24 mouse cellular contexts compared by ENCODE assay signal in genomic region chr15:42369603-42370002, GRCm38 (mm10).
DNase-seq lines count a peak whose midpoint lies in the region; ATAC-seq and TF ChIP-seq lines count a peak whose summit lies in the region.
"Had no signal": no experiment of that assay in that cellular context is flagged by ENCODE, and none has a peak within 500 bp of the region (broad histone marks: within the 10 kb centered on the region; RNA-seq: fewer than 3 reads in every experiment).

No protein-coding gene starts in this region.

- peaks cover 7% of the 10 kb centered on the region for H3K4me1 ChIP-seq in embryonic fibroblast, embryonic 13.5 days (ENCODE audit: control insufficient read depth, insufficient read depth, low read length)
- H3K4me1 ChIP-seq in intestine, embryonic 15.5 days (replicated peaks): no peaks in the 10 kb centered on the region
- H3K4me1 ChIP-seq: forebrain, embryonic 12.5 days had no signal

- no peak for ATAC-seq in intestine, embryonic 15.5 days
- ATAC-seq in monocyte, adult 5-6 weeks (replicated peaks; ENCODE audit: insufficient number of reproducible peaks, low FRiP score, low TSS enrichment, poor library complexity, severe bottlenecking): no peak
- ATAC-seq: activated CD4-positive, CD25-positive, alpha-beta regulatory T cell, adult 4 months; forebrain, embryonic 14.5 days; forebrain, embryonic 16.5 days; Patski had no signal

- TF ChIP-seq CTCF in C2C12 (IDR thresholded peaks at IDR 0.05; ENCODE audit: control insufficient read depth, insufficient read depth, insufficient read length): no peak
- no peak for TF ChIP-seq CTCF in embryonic fibroblast, embryonic 13.5 days (IDR thresholded peaks at IDR 0.05; ENCODE audit: borderline replicate concordance, insufficient read depth, low read length)

- H3K9me3 ChIP-seq in intestine, embryonic 15.5 days: no peaks in the 10 kb centered on the region
- H3K9me3 ChIP-seq: embryonic facial prominence, embryonic 10.5 days; embryonic facial prominence, embryonic 12.5 days; forebrain, embryonic 10.5 days; forebrain, embryonic 12.5 days had no signal

- H3K27ac ChIP-seq in embryonic fibroblast, embryonic 13.5 days (ENCODE audit: insufficient read depth, low read length): peak overlapping the region; percentile 81
- H3K27ac ChIP-seq in intestine, embryonic 15.5 days: no peak overlapping the region
- H3K27ac ChIP-seq: embryonic facial prominence, embryonic 10.5 days; embryonic facial prominence, embryonic 12.5 days; forebrain, embryonic 10.5 days; forebrain, embryonic 12.5 days had no signal

- H3K4me3 ChIP-seq in C2C12 (ENCODE audit: insufficient read depth, poor library complexity, severe bottlenecking): no peak overlapping the region
- no peak overlapping the region for H3K4me3 ChIP-seq in embryonic fibroblast, embryonic 13.5 days (ENCODE audit: insufficient read depth, low read length)
- no peak overlapping the region for H3K4me3 ChIP-seq in intestine, embryonic 15.5 days (replicated peaks)
- H3K4me3 ChIP-seq: embryonic facial prominence, embryonic 10.5 days; embryonic facial prominence, embryonic 12.5 days; erythroblast, embryonic 14.5 days; forebrain, embryonic 10.5 days; forebrain, embryonic 12.5 days had no signal

- no peaks in the 10 kb centered on the region for H3K79me3 ChIP-seq in C2C12 (ENCODE audit: low read depth)

- H3K27me3 ChIP-seq in C2C12 (ENCODE audit: control insufficient read depth, insufficient read depth, insufficient read length): no peaks in the 10 kb centered on the region
- no peaks in the 10 kb centered on the region for H3K27me3 ChIP-seq in intestine, embryonic 15.5 days (replicated peaks)
- H3K27me3 ChIP-seq: embryonic facial prominence, embryonic 12.5 days; forebrain, embryonic 12.5 days; Patski had no signal

- H3K79me2 ChIP-seq in C2C12 (ENCODE audit: control insufficient read depth, insufficient read depth): no peaks in the 10 kb centered on the region

- TF ChIP-seq POLR2A in embryonic fibroblast, embryonic 13.5 days (IDR thresholded peaks at IDR 0.05; ENCODE audit: low read depth, low read length): no peak

- H3K4me2 ChIP-seq in intestine, embryonic 15.5 days (replicated peaks): no peak overlapping the region
- H3K4me2 ChIP-seq: embryonic facial prominence, embryonic 12.5 days; forebrain, embryonic 12.5 days had no signal

- peak; percentile 82 for DNase-seq in 3T3-L1 (ENCODE audit: low read depth, low spot score)
- no peak for DNase-seq in gastrocnemius, postnatal 25 days
- DNase-seq: adrenal gland, adult 8-10 months; adrenal gland, postnatal 14 days; adrenal gland, postnatal 36 days; B cell, adult 2 months; cerebellum, adult 11-12 months; cerebellum, adult 2 months; cerebellum, adult 9-10 months; cerebellum, postnatal 10 days; cerebellum, postnatal 25 days had no signal

- no peaks in the 10 kb centered on the region for H3K36me3 ChIP-seq in C2C12 (ENCODE audit: control insufficient read depth, insufficient read depth)
- H3K36me3 ChIP-seq in intestine, embryonic 15.5 days: no peaks in the 10 kb centered on the region
- H3K36me3 ChIP-seq: embryonic facial prominence, embryonic 10.5 days; embryonic facial prominence, embryonic 12.5 days; forebrain, embryonic 10.5 days; forebrain, embryonic 12.5 days had no signal

- no peak overlapping the region for H3ac ChIP-seq in C2C12 (ENCODE audit: control insufficient read depth, insufficient read length, low read depth)

- no peak overlapping the region for H3K9ac ChIP-seq in intestine, embryonic 15.5 days
- H3K9ac ChIP-seq: embryonic facial prominence, embryonic 12.5 days; forebrain, embryonic 12.5 days had no signal

TF ChIP-seq in C2C12, 6 proteins besides CTCF, POLR2A, EP300 and RAD21:
- TF ChIP-seq CEBPB (IDR thresholded peaks at IDR 0.05; ENCODE audit: low read depth) (no peak), MYOD1 (IDR thresholded peaks at IDR 0.05; ENCODE audit: control insufficient read depth, insufficient read length, low read depth) (peak; percentile 25), MAX (IDR thresholded peaks at IDR 0.05) (peak; percentile 51)
